In the genomic region with DNA sequence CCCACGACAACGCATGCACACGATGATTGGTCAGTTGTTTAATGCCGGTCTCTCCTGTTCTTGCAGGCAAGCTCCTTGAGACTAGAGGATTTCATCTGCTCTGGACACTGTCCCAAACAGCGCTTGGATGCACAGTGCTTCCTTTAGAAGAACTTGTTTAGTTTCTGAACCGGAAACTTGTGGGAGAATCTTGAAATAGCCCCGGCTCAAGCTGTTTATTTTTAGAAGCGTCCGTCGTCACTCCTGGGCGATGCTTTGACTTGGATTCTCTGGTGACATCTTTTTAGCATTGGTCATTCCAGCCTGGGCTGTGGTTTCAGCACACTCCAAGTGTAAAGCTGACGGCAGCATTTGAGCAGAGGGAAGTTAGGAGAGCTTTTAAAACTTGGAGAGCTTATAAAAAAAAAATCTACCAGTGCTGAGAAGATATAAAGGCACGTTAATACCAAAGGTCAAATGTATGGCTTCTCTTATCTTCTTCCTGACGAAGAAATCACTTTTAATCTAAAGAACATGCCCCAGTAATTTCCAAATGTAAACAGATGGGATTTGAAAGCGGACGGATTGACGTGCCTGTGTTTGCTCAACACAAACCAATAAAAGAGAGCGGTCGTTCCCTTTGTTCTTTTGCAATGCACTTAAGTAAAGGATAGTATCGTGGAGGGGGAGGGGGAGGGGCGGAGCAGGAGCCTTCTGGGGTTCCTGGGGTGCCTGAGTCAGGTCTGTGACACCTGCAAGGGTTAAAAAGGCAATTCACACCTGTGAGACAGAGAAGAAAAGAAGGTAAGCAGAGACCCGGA, we compare ENCODE assay signal across 8 mouse cellular contexts. TPM values are rescaled to one million over a fixed set of nuclear protein-coding genes. Genes with fewer than 3 reads are reported as not detected.
DNase-seq lines count a peak whose midpoint lies in the region; ATAC-seq and TF ChIP-seq lines count a peak whose summit lies in the region.

No protein-coding gene starts in this region.

- no peaks in the 10 kb centered on the region for H3K9me3 ChIP-seq in embryonic facial prominence, embryonic 15.5 days (replicated peaks)

- H3K36me3 ChIP-seq in spleen, adult 2 months (ENCODE audit: control insufficient read depth, insufficient read depth, low read length): no peaks in the 10 kb centered on the region
- H3K36me3 ChIP-seq in embryonic facial prominence, embryonic 15.5 days: no peaks in the 10 kb centered on the region

- DNase-seq in spleen, adult 2 months (ENCODE audit: low read depth in 1 of 2, low spot score in 2 of 2): no peak
- no peak for DNase-seq in spleen, adult 12 weeks (ENCODE audit: low spot score)
- peak; percentile 52 to 59 for DNase-seq in heart, postnatal 36 days
- DNase-seq in kidney, postnatal 4 days: peak; percentile 41 to 65
- DNase-seq in spleen, postnatal 4 days (ENCODE audit: low spot score in 2 of 2): no peak
- no peak for DNase-seq in cerebellum, adult 11-12 months

- WGBS in spleen, adult 2 months: 18% methylated on average over 22 of the region's 22 CpGs
- WGBS in embryonic facial prominence, embryonic 15.5 days: 23% methylated on average over 22 of the region's 22 CpGs

- TF ChIP-seq POLR2A in spleen, adult 2 months (IDR thresholded peaks at IDR 0.05; ENCODE audit: low read depth, low read length): no peak

- ATAC-seq in embryonic facial prominence, embryonic 15.5 days (ENCODE audit: insufficient number of reproducible peaks, low FRiP score, low TSS enrichment, low read depth): no peak
- ATAC-seq in megakaryocyte, adult 5-6 weeks (ENCODE audit: poor library complexity, severe bottlenecking): peak; percentile 72

- H3K4me1 ChIP-seq in spleen, adult 2 months (ENCODE audit: control insufficient read depth, insufficient read depth, insufficient read length): no peaks in the 10 kb centered on the region; the same call in 1 of the 2 replicates
- H3K4me1 ChIP-seq in embryonic facial prominence, embryonic 15.5 days: peaks cover 16% of the 10 kb centered on the region

- peak overlapping the region; percentile 24 for H3K4me2 ChIP-seq in embryonic facial prominence, embryonic 15.5 days (replicated peaks)

- H3K9ac ChIP-seq in embryonic facial prominence, embryonic 15.5 days: no peak overlapping the region

- no peak for TF ChIP-seq CTCF in spleen, adult 2 months (IDR thresholded peaks at IDR 0.05; ENCODE audit: extremely low read depth, insufficient read depth, insufficient read length, insufficient replicate concordance)

- intact Hi-C loops in heart, postnatal 36 days (cut with DNase I): loop anchor here (1.0 kb wide), 1 partner anchor 47 kb away; a partner anchor contains a TSS

- H3K27ac ChIP-seq in spleen, adult 2 months (ENCODE audit: insufficient read depth, low read length): no peak overlapping the region
- peak overlapping the region; percentile 51; the same call in 1 of the 2 replicates for H3K27ac ChIP-seq in embryonic facial prominence, embryonic 15.5 days (replicated peaks)

- no peaks in the 10 kb centered on the region for H3K27me3 ChIP-seq in spleen, adult 2 months (ENCODE audit: control insufficient read depth, insufficient read depth, low read length)
- H3K27me3 ChIP-seq in embryonic facial prominence, embryonic 15.5 days: no peaks in the 10 kb centered on the region

- H3K4me3 ChIP-seq in spleen, adult 2 months (ENCODE audit: extremely low read depth, insufficient read depth, insufficient read length): peak overlapping the region; percentile 28; the same call in 1 of the 2 replicates
- no peak overlapping the region for H3K4me3 ChIP-seq in embryonic facial prominence, embryonic 15.5 days (replicated peaks)

RNA-seq across cellular contexts. Expression of a gene that starts 46.5 kb away (rescaled TPM):
- polyA plus RNA-seq in spleen, adult 2 months (2012; rRNA removed): 16.4 and 17.1 TPM in 2 replicates
- 26.7 and 29.8 TPM in 2 replicates for polyA plus RNA-seq in embryonic facial prominence, embryonic 15.5 days (2015; fragmentation: Nextera tagmentation; extraction: Ambion mirVana)
- 10 to 100 TPM in 1 of 2 experiments, 1 to 10 TPM in 1; 8.6 to 10.5 TPM for total RNA-seq in heart, postnatal 36 days (2021)
- total RNA-seq in megakaryocyte, adult 5-6 weeks (2015): 7.0 and 7.8 TPM in 2 replicates
- 8.1 and 8.9 TPM in 2 replicates for total RNA-seq in megakaryocyte, adult 5-6 weeks (2017)

Comparison
In these comparisons a context has a peak if more than half of its experiments do, and no peak if none do; other contexts are left out.
1. DNase-seq: peak in heart, postnatal 36 days (2 of 2) and kidney, postnatal 4 days (2 of 2); none in spleen, adult 2 months (0 of 2), spleen, adult 12 weeks (single experiment), spleen, postnatal 4 days (0 of 2) and cerebellum, adult 11-12 months (single experiment).